Mouse (Mus musculus): ENCODE results near the gene Ugdh. TPM values are rescaled to one million over a fixed set of nuclear protein-coding genes. Genes with fewer than 3 reads are reported as not detected.
"Not testable (repeated sequence)": the region's sequence is repeated elsewhere in the genome, so short reads cannot be mapped to it uniquely, and the experiment has no call there.

Ugdh gene
- polyA plus RNA-seq (2014; fragmentation: Nextera tagmentation; extraction: Ambion mirVana), result 69.0 and 70.3 TPM in 2 replicates

GRCm38 (mm10) chr5:65435806-65436561 lies at the start of gene Ugdh:
Ugdh (minus strand) TSS chr5:65435949.
- H3K27me3 ChIP-seq (ENCODE audit: control insufficient read depth, insufficient read depth, low read length), result no peaks in the 10 kb centered on the region
- peak within 1 kb of the TSS; percentile 72 for H3K4me2 ChIP-seq (replicated peaks; ENCODE audit: low read depth, low read length)
- H3K9ac ChIP-seq (ENCODE audit: low read depth, low read length), result peak within 1 kb of the TSS; percentile 83
- H3K9me3 ChIP-seq (ENCODE audit: control insufficient read depth, low read length), result no peaks in the 10 kb centered on the region
- peak within 1 kb of the TSS; percentile 82 for H3K4me3 ChIP-seq (ENCODE audit: low read depth, low read length)
- peak; percentile 99 for DNase-seq (ENCODE audit: low spot score)
- peak within 1 kb of the TSS; percentile 72 for H3K27ac ChIP-seq (ENCODE audit: low read depth, low read length)
- ATAC-seq (ENCODE audit: low FRiP score), result peak; percentile 98
- under 1% methylated on average over 43 of the region's 51 CpGs for WGBS
- no peaks in the 10 kb centered on the region for H3K4me1 ChIP-seq (replicated peaks; ENCODE audit: control insufficient read depth, insufficient read depth, low read length)
- no peaks in the 10 kb centered on the region for H3K36me3 ChIP-seq (ENCODE audit: control insufficient read depth, insufficient read depth, low read length)

DNA sequence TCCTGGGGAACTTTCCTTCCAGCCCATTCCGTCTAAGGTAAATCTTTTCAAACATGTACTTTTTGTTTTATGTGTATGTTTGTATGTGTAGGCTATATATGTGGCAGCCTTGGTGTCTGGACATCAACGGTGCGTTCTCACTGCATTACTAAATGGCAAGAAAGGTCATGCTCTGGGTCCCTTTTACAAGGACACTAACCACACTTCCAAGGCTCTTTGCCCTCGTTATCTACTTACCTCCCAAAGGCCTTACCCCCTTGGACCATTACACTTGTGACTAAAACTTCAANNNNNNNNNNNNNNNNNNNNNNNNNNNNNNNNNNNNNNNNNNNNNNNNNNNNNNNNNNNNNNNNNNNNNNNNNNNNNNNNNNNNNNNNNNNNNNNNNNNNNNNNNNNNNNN lies 47.2 kb upstream of the Ugdh start:
- no peak overlapping the region for H3K4me3 ChIP-seq (ENCODE audit: low read depth, low read length)
- no peak overlapping the region for H3K27ac ChIP-seq (ENCODE audit: low read depth, low read length)
- H3K4me1 ChIP-seq (replicated peaks; ENCODE audit: control insufficient read depth, insufficient read depth, low read length), result no peaks in the 10 kb centered on the region
- no peak for ATAC-seq (ENCODE audit: low FRiP score)
- no peak overlapping the region for H3K9ac ChIP-seq (ENCODE audit: low read depth, low read length)
- WGBS, result 88% methylated on average over 4 of the region's 4 CpGs
- H3K36me3 ChIP-seq (ENCODE audit: control insufficient read depth, insufficient read depth, low read length), result no peaks in the 10 kb centered on the region
- no peak overlapping the region for H3K4me2 ChIP-seq (replicated peaks; ENCODE audit: low read depth, low read length)
- no peak for DNase-seq (ENCODE audit: low spot score)
- H3K27me3 ChIP-seq (ENCODE audit: control insufficient read depth, insufficient read depth, low read length), result no peaks in the 10 kb centered on the region
- no peaks in the 10 kb centered on the region for H3K9me3 ChIP-seq (ENCODE audit: control insufficient read depth, low read length)

GRCm38 (mm10) chr5:65480511-65480910 lies 44.8 kb upstream of the Ugdh start:
- Histone ChIP-seq H3K27ac (ENCODE audit: low read depth, low read length) (no peak overlapping the region), H3K9me3 (ENCODE audit: control insufficient read depth, low read length) (no peaks in the 10 kb centered on the region), H3K4me2 (replicated peaks; ENCODE audit: low read depth, low read length) (no peak overlapping the region), H3K4me3 (ENCODE audit: low read depth, low read length) (no peak overlapping the region), H3K27me3 (ENCODE audit: control insufficient read depth, insufficient read depth, low read length) (no peaks in the 10 kb centered on the region), H3K36me3 (ENCODE audit: control insufficient read depth, insufficient read depth, low read length) (no peaks in the 10 kb centered on the region), H3K4me1 (replicated peaks; ENCODE audit: control insufficient read depth, insufficient read depth, low read length) (no peaks in the 10 kb centered on the region), H3K9ac (ENCODE audit: low read depth, low read length) (no peak overlapping the region)
- ATAC-seq (ENCODE audit: low FRiP score), result no peak
- no peak for DNase-seq (ENCODE audit: low spot score)
- WGBS, result 88% methylated on average over 4 of the region's 4 CpGs

GRCm38 (mm10) chr5:65479681-65480445 lies 44.1 kb upstream of the Ugdh start:
- Histone ChIP-seq H3K27ac (ENCODE audit: low read depth, low read length) (no peak overlapping the region), H3K9me3 (ENCODE audit: control insufficient read depth, low read length) (no peaks in the 10 kb centered on the region), H3K27me3 (ENCODE audit: control insufficient read depth, insufficient read depth, low read length) (no peaks in the 10 kb centered on the region), H3K4me1 (replicated peaks; ENCODE audit: control insufficient read depth, insufficient read depth, low read length) (no peaks in the 10 kb centered on the region), H3K4me3 (ENCODE audit: low read depth, low read length) (no peak overlapping the region), H3K4me2 (replicated peaks; ENCODE audit: low read depth, low read length) (no peak overlapping the region), H3K36me3 (ENCODE audit: control insufficient read depth, insufficient read depth, low read length) (no peaks in the 10 kb centered on the region), H3K9ac (ENCODE audit: low read depth, low read length) (no peak overlapping the region)
- WGBS, result 90% methylated on average over 9 of the region's 9 CpGs
- ATAC-seq (ENCODE audit: low FRiP score), result no peak
- no peak for DNase-seq (ENCODE audit: low spot score)

GRCm38 (mm10) chr5:65478224-65478623 lies 42.5 kb upstream of the Ugdh start:
- Histone ChIP-seq H3K4me1 (replicated peaks; ENCODE audit: control insufficient read depth, insufficient read depth, low read length) (no peaks in the 10 kb centered on the region), H3K4me3 (ENCODE audit: low read depth, low read length) (no peak overlapping the region), H3K27me3 (ENCODE audit: control insufficient read depth, insufficient read depth, low read length) (no peaks in the 10 kb centered on the region), H3K9ac (ENCODE audit: low read depth, low read length) (no peak overlapping the region), H3K9me3 (ENCODE audit: control insufficient read depth, low read length) (no peaks in the 10 kb centered on the region), H3K4me2 (replicated peaks; ENCODE audit: low read depth, low read length) (no peak overlapping the region), H3K27ac (ENCODE audit: low read depth, low read length) (no peak overlapping the region), H3K36me3 (ENCODE audit: control insufficient read depth, insufficient read depth, low read length) (no peaks in the 10 kb centered on the region)
- DNase-seq (ENCODE audit: low spot score) (peak; percentile 9), ATAC-seq (ENCODE audit: low FRiP score) (no peak)
- 75% methylated on average over 4 of the region's 4 CpGs for WGBS

GRCm38 (mm10) chr5:65476739-65477138 lies 41.0 kb upstream of the Ugdh start:
- 94% methylated on average over 4 of the region's 4 CpGs for WGBS
- not testable (repeated sequence) for H3K27me3 ChIP-seq (ENCODE audit: control insufficient read depth, insufficient read depth, low read length); H3K4me3 ChIP-seq (ENCODE audit: low read depth, low read length); H3K4me1 ChIP-seq (replicated peaks; ENCODE audit: control insufficient read depth, insufficient read depth, low read length); ATAC-seq (ENCODE audit: low FRiP score); H3K9me3 ChIP-seq (ENCODE audit: control insufficient read depth, low read length); DNase-seq (ENCODE audit: low spot score); H3K36me3 ChIP-seq (ENCODE audit: control insufficient read depth, insufficient read depth, low read length); H3K9ac ChIP-seq (ENCODE audit: low read depth, low read length); H3K27ac ChIP-seq (ENCODE audit: low read depth, low read length); H3K4me2 ChIP-seq (replicated peaks; ENCODE audit: low read depth, low read length)

GRCm38 (mm10) chr5:65475806-65476205 lies 40.1 kb upstream of the Ugdh start:
- H3K36me3 ChIP-seq (ENCODE audit: control insufficient read depth, insufficient read depth, low read length), result no peaks in the 10 kb centered on the region
- no peak overlapping the region for H3K9ac ChIP-seq (ENCODE audit: low read depth, low read length)
- no peak overlapping the region for H3K4me2 ChIP-seq (replicated peaks; ENCODE audit: low read depth, low read length)
- no peaks in the 10 kb centered on the region for H3K4me1 ChIP-seq (replicated peaks; ENCODE audit: control insufficient read depth, insufficient read depth, low read length)
- H3K4me3 ChIP-seq (ENCODE audit: low read depth, low read length), result no peak overlapping the region
- H3K27me3 ChIP-seq (ENCODE audit: control insufficient read depth, insufficient read depth, low read length), result no peaks in the 10 kb centered on the region
- H3K9me3 ChIP-seq (ENCODE audit: control insufficient read depth, low read length), result no peaks in the 10 kb centered on the region
- ATAC-seq (ENCODE audit: low FRiP score), result no peak
- DNase-seq (ENCODE audit: low spot score), result no peak
- no peak overlapping the region for H3K27ac ChIP-seq (ENCODE audit: low read depth, low read length)
- 82% methylated on average over 2 of the region's 2 CpGs for WGBS

- Histone ChIP-seq H3K9ac (ENCODE audit: low read depth, low read length) (no peak overlapping the region), H3K27ac (ENCODE audit: low read depth, low read length) (no peak overlapping the region), H3K4me1 (replicated peaks; ENCODE audit: control insufficient read depth, insufficient read depth, low read length) (no peaks in the 10 kb centered on the region), H3K36me3 (ENCODE audit: control insufficient read depth, insufficient read depth, low read length) (0 out of 2 replicates have a peak, but pooled peaks cover 2% of the 10 kb centered on the region), H3K4me3 (ENCODE audit: low read depth, low read length) (no peak overlapping the region), H3K9me3 (ENCODE audit: control insufficient read depth, low read length) (no peaks in the 10 kb centered on the region), H3K27me3 (ENCODE audit: control insufficient read depth, insufficient read depth, low read length) (no peaks in the 10 kb centered on the region), H3K4me2 (replicated peaks; ENCODE audit: low read depth, low read length) (no peak overlapping the region)
- DNase-seq (ENCODE audit: low spot score), result no peak
- no peak for ATAC-seq (ENCODE audit: low FRiP score)
- 93% methylated on average over 6 of the region's 6 CpGs for WGBS
Measured at GRCm38 (mm10) chr5:65469766-65470165, 34.0 kb upstream of the Ugdh start.
